Mouse (Mus musculus): ENCODE results near the gene Npnt. TPM values are rescaled to one million over a fixed set of nuclear protein-coding genes. Genes with fewer than 3 reads are reported as not detected.

Gene Npnt
- polyA plus RNA-seq, 1 experiment from 2014 or later = 7.0 TPM

- Histone ChIP-seq H3K9ac (no peak overlapping the region), H3K4me2 (no peak overlapping the region), H3K36me3 (no peaks in the 10 kb centered on the region), H3K9me3 (no peaks in the 10 kb centered on the region), H3K27ac (replicated peaks) (no peak overlapping the region), H3K27me3 (no peaks in the 10 kb centered on the region), H3K4me3 (no peak overlapping the region), H3K4me1 (replicated peaks) (no peaks in the 10 kb centered on the region)
- WGBS = 85% methylated on average over 8 of the region's 8 CpGs
- no peak for ATAC-seq (ENCODE audit: low read depth)
These were observed 89.3 kb downstream of the Npnt start for GRCm38 (mm10) chr3:132860796-132861195.

GRCm38 (mm10) chr3:132859573-132859972, 90.5 kb downstream of the Npnt start:
- Histone ChIP-seq H3K27ac (replicated peaks) (no peak overlapping the region), H3K36me3 (no peaks in the 10 kb centered on the region), H3K9ac (no peak overlapping the region), H3K4me2 (no peak overlapping the region), H3K4me3 (no peak overlapping the region), H3K9me3 (no peaks in the 10 kb centered on the region), H3K4me1 (replicated peaks) (no peaks in the 10 kb centered on the region), H3K27me3 (no peaks in the 10 kb centered on the region)
- ATAC-seq (ENCODE audit: low read depth) = no peak
- 92% methylated on average over 7 of the region's 7 CpGs for WGBS

GRCm38 (mm10) chr3:132858849-132859248, 91.2 kb downstream of the Npnt start:
- no peaks in the 10 kb centered on the region for H3K27me3 ChIP-seq
- H3K9me3 ChIP-seq = no peaks in the 10 kb centered on the region
- H3K27ac ChIP-seq (replicated peaks) = no peak overlapping the region
- H3K4me3 ChIP-seq = no peak overlapping the region
- H3K36me3 ChIP-seq = no peaks in the 10 kb centered on the region
- no peaks in the 10 kb centered on the region for H3K4me1 ChIP-seq (replicated peaks)
- WGBS = 73% methylated on average over 11 of the region's 11 CpGs
- H3K4me2 ChIP-seq = no peak overlapping the region
- H3K9ac ChIP-seq = no peak overlapping the region
- ATAC-seq (ENCODE audit: low read depth) = no peak

GRCm38 (mm10) chr3:132856651-132857050, 93.4 kb downstream of the Npnt start:
- Histone ChIP-seq H3K4me1 (replicated peaks) (no peaks in the 10 kb centered on the region), H3K9me3 (no peaks in the 10 kb centered on the region), H3K4me2 (no peak overlapping the region), H3K36me3 (no peaks in the 10 kb centered on the region), H3K27ac (replicated peaks) (no peak overlapping the region), H3K4me3 (no peak overlapping the region), H3K27me3 (no peaks in the 10 kb centered on the region), H3K9ac (no peak overlapping the region)
- ATAC-seq (ENCODE audit: low read depth) = no peak
- WGBS = 70% methylated on average over 6 of the region's 6 CpGs

- Histone ChIP-seq H3K4me2 (no peak overlapping the region), H3K9me3 (no peaks in the 10 kb centered on the region), H3K9ac (no peak overlapping the region), H3K36me3 (no peaks in the 10 kb centered on the region), H3K4me1 (replicated peaks) (no peaks in the 10 kb centered on the region), H3K27me3 (no peaks in the 10 kb centered on the region), H3K27ac (replicated peaks) (no peak overlapping the region), H3K4me3 (no peak overlapping the region)
- 75% methylated on average over 9 of the region's 9 CpGs for WGBS
- ATAC-seq (ENCODE audit: low read depth) = no peak
These were observed 94.5 kb downstream of the Npnt start for GRCm38 (mm10) chr3:132855458-132856212.

- Histone ChIP-seq H3K27ac (replicated peaks) (no peak overlapping the region), H3K9me3 (no peaks in the 10 kb centered on the region), H3K4me2 (no peak overlapping the region), H3K4me1 (replicated peaks) (no peaks in the 10 kb centered on the region), H3K36me3 (no peaks in the 10 kb centered on the region), H3K4me3 (no peak overlapping the region), H3K27me3 (no peaks in the 10 kb centered on the region), H3K9ac (no peak overlapping the region)
- 86% methylated on average over 9 of the region's 9 CpGs for WGBS
- no peak for ATAC-seq (ENCODE audit: low read depth)
These were observed 95.8 kb downstream of the Npnt start for GRCm38 (mm10) chr3:132854271-132854670.

GRCm38 (mm10) chr3:132851841-132852728, 98.0 kb downstream of the Npnt start:
- H3K27ac ChIP-seq (replicated peaks) = no peak overlapping the region
- H3K36me3 ChIP-seq = no peaks in the 10 kb centered on the region
- H3K9ac ChIP-seq = no peak overlapping the region
- no peaks in the 10 kb centered on the region for H3K4me1 ChIP-seq (replicated peaks)
- no peak overlapping the region for H3K4me2 ChIP-seq
- ATAC-seq (ENCODE audit: low read depth) = no peak; the same call in 1 of the 2 replicates
- WGBS = 74% methylated on average over 28 of the region's 28 CpGs
- H3K9me3 ChIP-seq = no peaks in the 10 kb centered on the region
- H3K27me3 ChIP-seq = no peaks in the 10 kb centered on the region
- no peak overlapping the region for H3K4me3 ChIP-seq

DNA sequence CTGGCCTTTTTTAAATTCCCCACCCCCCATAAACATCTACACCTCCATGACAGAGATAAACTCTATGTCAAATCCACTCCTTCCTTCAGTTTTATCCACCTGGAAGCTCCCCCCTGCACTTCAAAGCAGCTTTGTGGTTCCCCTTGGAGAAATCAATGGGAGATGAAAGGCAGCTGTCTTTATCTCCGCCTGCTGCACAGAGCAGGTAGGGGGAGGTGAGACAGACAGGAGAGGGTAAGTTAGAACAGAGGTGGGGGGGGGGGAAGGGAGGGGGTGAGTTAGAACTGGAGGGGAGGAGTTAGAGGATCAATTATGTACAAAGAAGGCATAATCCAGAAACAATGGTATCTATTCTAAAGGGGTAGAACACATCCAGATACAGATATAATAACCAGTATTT, 98.7 kb downstream of the Npnt start:
- no peak for ATAC-seq (ENCODE audit: low read depth)
- no peak overlapping the region for H3K9ac ChIP-seq
- no peak overlapping the region for H3K27ac ChIP-seq (replicated peaks)
- no peaks in the 10 kb centered on the region for H3K27me3 ChIP-seq
- H3K36me3 ChIP-seq = no peaks in the 10 kb centered on the region
- no peaks in the 10 kb centered on the region for H3K4me1 ChIP-seq (replicated peaks)
- H3K4me2 ChIP-seq = no peak overlapping the region
- H3K4me3 ChIP-seq = no peak overlapping the region
- 80% methylated on average over 1 of the region's 1 CpGs for WGBS
- H3K9me3 ChIP-seq = no peaks in the 10 kb centered on the region

DNA sequence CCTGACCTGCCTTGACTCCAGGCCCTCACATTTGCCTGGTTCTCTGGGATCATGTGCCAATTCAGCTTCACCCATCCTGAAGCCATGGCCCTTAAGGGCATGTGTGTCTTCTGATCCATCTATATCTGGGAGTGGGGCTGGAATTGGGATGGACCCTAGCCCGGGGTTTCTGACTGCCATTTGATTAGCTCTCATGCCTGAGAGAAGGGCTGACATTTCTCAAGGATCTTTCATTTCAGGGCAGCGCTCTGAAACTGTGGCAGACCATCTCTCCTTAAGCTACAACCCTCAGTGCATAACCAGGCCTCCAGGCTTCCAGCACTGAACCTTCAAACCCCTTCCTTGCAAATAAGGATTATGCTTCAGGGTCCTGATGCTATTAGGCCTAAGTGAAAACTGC, 99.7 kb downstream of the Npnt start:
- H3K4me3 ChIP-seq = no peak overlapping the region
- no peak for ATAC-seq (ENCODE audit: low read depth)
- whole genome bisulfite sequencing = 88% methylated on average over 2 of the region's 2 CpGs
- H3K4me2 ChIP-seq = no peak overlapping the region
- H3K9me3 ChIP-seq = no peaks in the 10 kb centered on the region
- no peaks in the 10 kb centered on the region for H3K4me1 ChIP-seq (replicated peaks)
- H3K9ac ChIP-seq = no peak overlapping the region
- H3K27ac ChIP-seq (replicated peaks) = no peak overlapping the region
- no peaks in the 10 kb centered on the region for H3K27me3 ChIP-seq
- H3K36me3 ChIP-seq = no peaks in the 10 kb centered on the region

GRCm38 (mm10) chr3:132849669-132850068, 100.4 kb downstream of the Npnt start:
- no peaks in the 10 kb centered on the region for H3K36me3 ChIP-seq
- no peak for ATAC-seq (ENCODE audit: low read depth)
- H3K4me3 ChIP-seq = no peak overlapping the region
- no peak overlapping the region for H3K27ac ChIP-seq (replicated peaks)
- no peaks in the 10 kb centered on the region for H3K9me3 ChIP-seq
- no peak overlapping the region for H3K4me2 ChIP-seq
- no peaks in the 10 kb centered on the region for H3K27me3 ChIP-seq
- 83% methylated on average over 7 of the region's 7 CpGs for WGBS
- no peaks in the 10 kb centered on the region for H3K4me1 ChIP-seq (replicated peaks)
- H3K9ac ChIP-seq = no peak overlapping the region

DNA sequence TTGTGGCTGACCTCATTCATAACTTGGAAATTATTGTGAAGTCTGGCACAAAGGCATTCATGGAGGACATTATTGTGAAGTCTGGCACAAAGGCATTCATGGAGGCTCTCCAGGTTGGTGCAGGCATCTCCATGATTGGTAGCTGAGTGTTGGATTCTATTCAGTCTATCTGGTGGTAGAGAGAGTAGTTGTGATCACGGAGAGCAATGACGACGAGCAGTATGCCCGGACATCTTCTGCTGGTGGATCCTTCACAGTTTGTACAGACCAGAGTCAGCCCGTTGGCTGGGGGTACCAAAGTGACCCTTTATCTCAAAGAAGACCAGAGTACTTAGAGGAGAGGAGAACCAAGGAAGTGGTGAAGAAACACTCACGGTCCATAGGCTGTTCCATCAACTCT, 107.4 kb downstream of the Npnt start:
- H3K27me3 ChIP-seq = no peaks in the 10 kb centered on the region
- H3K9me3 ChIP-seq = 0 out of 2 replicates have a peak, but pooled peaks cover 2% of the 10 kb centered on the region
- no peak overlapping the region for H3K9ac ChIP-seq
- no peaks in the 10 kb centered on the region for H3K4me1 ChIP-seq (replicated peaks)
- peaks cover 44% of the 10 kb centered on the region for H3K36me3 ChIP-seq
- H3K4me3 ChIP-seq = no peak overlapping the region
- ATAC-seq (ENCODE audit: low read depth) = no peak
- no peak overlapping the region for H3K4me2 ChIP-seq
- WGBS = 95% methylated on average over 6 of the region's 6 CpGs
- H3K27ac ChIP-seq (replicated peaks) = no peak overlapping the region

- Histone ChIP-seq H3K4me2 (no peak overlapping the region), H3K4me3 (no peak overlapping the region), H3K9me3 (0 out of 2 replicates have a peak, but pooled peaks cover 2% of the 10 kb centered on the region), H3K36me3 (peaks cover 55% of the 10 kb centered on the region), H3K9ac (no peak overlapping the region), H3K27ac (replicated peaks) (no peak overlapping the region), H3K4me1 (replicated peaks) (no peaks in the 10 kb centered on the region), H3K27me3 (no peaks in the 10 kb centered on the region)
- WGBS = 93% methylated on average over 8 of the region's 8 CpGs
- no peak for ATAC-seq (ENCODE audit: low read depth)
These were observed 110.6 kb downstream of the Npnt start for GRCm38 (mm10) chr3:132839516-132839915.
